Mouse (Mus musculus): ENCODE data around the gene Dolk. TPM values are rescaled to one million over a fixed set of nuclear protein-coding genes. Genes with fewer than 3 reads are reported as not detected.

The Dolk gene
- total and polyA plus RNA-seq, 3 experiments: 18.5 to 21.7 TPM; not detected in 1

- no peak overlapping the region for H3K4me3 ChIP-seq (ENCODE audit: control insufficient read depth in 1 of 2, insufficient read depth in 1 of 2, low read depth in 2 of 2, low read length in 2 of 2)
- H3K4me1 ChIP-seq (ENCODE audit: control insufficient read depth in 1 of 2, insufficient read depth in 2 of 2, low read length in 2 of 2): peaks cover 5% of the 10 kb centered on the region in 2 experiments
- no peaks in the 10 kb centered on the region for H3K79me2 ChIP-seq (ENCODE audit: control insufficient read depth, insufficient read depth, low read length, poor library complexity)
- no peaks in the 10 kb centered on the region for H3K9me3 ChIP-seq (replicated peaks; ENCODE audit: insufficient read depth, low read length)
- no peak for DNase-seq (ENCODE audit: low read depth, low spot score)
- peaks cover 4 to 8% of the 10 kb centered on the region in 2 experiments for H3K36me3 ChIP-seq (ENCODE audit: control insufficient read depth in 1 of 2, insufficient read depth in 2 of 2, low read length in 2 of 2)
- H3K27ac ChIP-seq (ENCODE audit: control insufficient read depth, low read depth, low read length): no peak overlapping the region
- no peak for TF ChIP-seq MYB (IDR thresholded peaks at IDR 0.05; ENCODE audit: low read depth, low read length)
- no peak for TF ChIP-seq GATA1 (IDR thresholded peaks at IDR 0.05; ENCODE audit: low read depth, low read length)
- TF ChIP-seq UBTF (IDR thresholded peaks at IDR 0.05; ENCODE audit: borderline replicate concordance, insufficient read depth, low read depth, low read length): no peak
- no peak for TF ChIP-seq MXI1 (IDR thresholded peaks at IDR 0.05; ENCODE audit: low read depth, low read length)
- no peak for TF ChIP-seq RAD21 (IDR thresholded peaks at IDR 0.05; ENCODE audit: low read depth, low read length)
- no peak for TF ChIP-seq CTCF (IDR thresholded peaks at IDR 0.05 in 2 of 3, conservative IDR thresholded peaks at IDR 0.05 in 1 of 3; ENCODE audit: control insufficient read depth in 1 of 3, insufficient read depth in 1 of 3, low read depth in 2 of 3, low read length in 3 of 3, poor library complexity in 1 of 3, severe bottlenecking in 1 of 3)
- TF ChIP-seq USF2 (IDR thresholded peaks at IDR 0.05; ENCODE audit: borderline replicate concordance in 1 of 2, insufficient read depth in 1 of 2, low read depth in 1 of 2, low read length in 2 of 2): no peak
- TF ChIP-seq ELF1 (IDR thresholded peaks at IDR 0.05; ENCODE audit: low read depth, low read length): no peak
- TF ChIP-seq E2F4 (IDR thresholded peaks at IDR 0.05; ENCODE audit: borderline replicate concordance, low read depth, low read length): no peak
- TF ChIP-seq MAZ (IDR thresholded peaks at IDR 0.05; ENCODE audit: low read depth, low read length): no peak
- no peak for TF ChIP-seq ZKSCAN1 (IDR thresholded peaks at IDR 0.05; ENCODE audit: low read depth, low read length)
- TF ChIP-seq BHLHE40 (IDR thresholded peaks at IDR 0.05; ENCODE audit: borderline replicate concordance, low read depth, low read length): no peak
- no peak for TF ChIP-seq NELFE (IDR thresholded peaks at IDR 0.05; ENCODE audit: low read depth, low read length)
- no peak for TF ChIP-seq POLR2AphosphoS2 (IDR thresholded peaks at IDR 0.05; ENCODE audit: low read length)
- no peak for TF ChIP-seq NRF1 (IDR thresholded peaks at IDR 0.05; ENCODE audit: insufficient read depth, low read depth, low read length, poor library complexity, severe bottlenecking)
- TF ChIP-seq GABPA (IDR thresholded peaks at IDR 0.05; ENCODE audit: low read depth, low read length): no peak
- no peak for TF ChIP-seq ZMIZ1 (IDR thresholded peaks at IDR 0.05; ENCODE audit: low read depth, low read length)
- no peak for TF ChIP-seq MYC (IDR thresholded peaks at IDR 0.05; ENCODE audit: low read depth, low read length)
- no peaks in the 10 kb centered on the region for H3K27me3 ChIP-seq (ENCODE audit: control insufficient read depth in 1 of 2, insufficient read depth in 2 of 2, low read length in 2 of 2)
- no peak overlapping the region for H3K9ac ChIP-seq (ENCODE audit: control insufficient read depth, low read depth, low read length, poor library complexity, severe bottlenecking)
Measured at GRCm38 (mm10) chr2:30244595-30245178, 41.4 kb downstream of the Dolk start.

- H3K36me3 ChIP-seq (ENCODE audit: control insufficient read depth in 1 of 2, insufficient read depth in 2 of 2, low read length in 2 of 2): peaks cover 5 to 11% of the 10 kb centered on the region in 2 experiments
- no peaks in the 10 kb centered on the region for H3K27me3 ChIP-seq (ENCODE audit: control insufficient read depth in 1 of 2, insufficient read depth in 2 of 2, low read length in 2 of 2)
- DNase-seq (ENCODE audit: low read depth, low spot score): no peak
- no peak overlapping the region for H3K27ac ChIP-seq (ENCODE audit: control insufficient read depth, low read depth, low read length)
- no peak overlapping the region for H3K4me3 ChIP-seq (ENCODE audit: control insufficient read depth in 1 of 2, insufficient read depth in 1 of 2, low read depth in 2 of 2, low read length in 2 of 2)
- H3K9ac ChIP-seq (ENCODE audit: control insufficient read depth, low read depth, low read length, poor library complexity, severe bottlenecking): no peak overlapping the region
- H3K9me3 ChIP-seq (replicated peaks; ENCODE audit: insufficient read depth, low read length): no peaks in the 10 kb centered on the region
- TF ChIP-seq ZC3H11A (IDR thresholded peaks at IDR 0.05; ENCODE audit: low read depth, low read length): no peak
- TF ChIP-seq USF2 (IDR thresholded peaks at IDR 0.05; ENCODE audit: borderline replicate concordance in 1 of 2, insufficient read depth in 1 of 2, low read depth in 1 of 2, low read length in 2 of 2): no peak
- TF ChIP-seq MEF2A (IDR thresholded peaks at IDR 0.05; ENCODE audit: extremely low read depth, insufficient replicate concordance, low read depth, low read length, poor library complexity, severe bottlenecking): no peak
- TF ChIP-seq ETS1 (IDR thresholded peaks at IDR 0.05; ENCODE audit: low read depth, low read length): no peak
- no peak for TF ChIP-seq ZKSCAN1 (IDR thresholded peaks at IDR 0.05; ENCODE audit: low read depth, low read length)
- peaks cover 9 to 18% of the 10 kb centered on the region in 2 experiments for H3K4me1 ChIP-seq (ENCODE audit: control insufficient read depth in 1 of 2, insufficient read depth in 2 of 2, low read length in 2 of 2)
- peaks cover 5% of the 10 kb centered on the region for H3K79me2 ChIP-seq (ENCODE audit: control insufficient read depth, insufficient read depth, low read length, poor library complexity)
Measured at GRCm38 (mm10) chr2:30243391-30243790, 42.7 kb downstream of the Dolk start.
